Mouse (Mus musculus): ENCODE results near the gene Mid1ip1.

Gene Mid1ip1

GRCm38 (mm10) chrX:10714696-10715140 lies at the start of gene Mid1ip1:
Mid1ip1 (plus strand) TSS chrX:10715013.
- DNase-seq (ENCODE audit: low spot score), result peak; percentile 87

DNA sequence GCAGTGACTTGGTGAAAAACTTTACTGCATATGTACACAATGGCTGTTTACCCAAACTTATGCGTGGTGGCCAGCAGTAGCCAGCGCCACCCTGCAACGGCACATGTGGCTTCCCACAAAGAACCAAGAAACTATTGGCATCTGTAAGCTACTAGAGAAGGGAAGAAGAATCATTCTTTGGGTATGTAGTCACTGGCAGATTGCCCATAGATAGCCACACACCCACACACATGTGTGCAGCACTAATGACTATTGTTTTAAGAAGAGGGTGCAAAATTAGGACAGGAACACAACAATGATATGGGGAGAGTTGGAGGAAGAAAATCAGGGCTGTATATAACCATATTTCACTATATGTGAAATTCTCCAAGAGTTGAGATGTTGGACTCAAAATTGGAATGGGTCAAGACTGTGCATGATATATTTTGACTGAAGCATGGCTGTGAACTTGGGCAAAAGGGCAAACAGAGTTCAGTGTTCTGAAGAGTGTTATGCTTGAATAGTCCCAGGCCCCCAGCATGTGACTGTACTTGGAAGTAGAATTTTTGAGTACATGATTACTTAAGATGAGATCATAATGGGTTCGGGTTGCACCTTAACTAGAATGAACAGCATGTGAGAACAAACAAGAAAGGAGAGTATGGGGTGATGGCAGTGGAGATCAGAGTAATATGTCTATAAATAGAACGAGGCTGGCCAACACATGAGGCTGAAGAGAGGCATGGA lies 20.2 kb upstream of the Mid1ip1 start:
- DNase-seq (ENCODE audit: low spot score), result no peak

DNA sequence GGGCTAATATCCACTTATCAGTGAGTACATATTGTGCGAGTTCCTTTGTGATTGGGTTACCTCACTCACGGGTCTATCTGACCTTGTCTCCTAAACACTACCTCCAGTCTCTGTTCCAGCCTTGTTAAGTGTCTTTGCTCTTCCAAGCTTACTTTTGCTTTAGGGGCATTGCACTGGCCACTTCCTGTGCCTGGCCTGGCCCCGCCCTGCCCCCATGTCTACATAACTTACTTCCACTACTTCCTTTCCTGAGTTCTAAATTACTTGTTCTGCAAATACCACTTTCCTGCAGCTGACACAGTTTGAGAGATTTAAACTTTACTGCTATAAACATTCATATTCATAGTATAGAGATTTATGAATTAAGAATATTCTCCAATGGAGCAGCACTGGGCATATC lies 8.1 kb upstream of the Mid1ip1 start:
- no peak for DNase-seq (ENCODE audit: low spot score)

- no peak for DNase-seq (ENCODE audit: low spot score)
These were observed 775 bp upstream of the Mid1ip1 start for GRCm38 (mm10) chrX:10713839-10714637.

GRCm38 (mm10) chrX:10716917-10717763 lies 2.3 kb downstream of the Mid1ip1 start:
- DNase-seq (ENCODE audit: low spot score), result peak; percentile 86

GRCm38 (mm10) chrX:10718021-10718837 lies 3.4 kb downstream of the Mid1ip1 start:
- no peak for DNase-seq (ENCODE audit: low spot score)

GRCm38 (mm10) chrX:10718838-10719539 lies 4.2 kb downstream of the Mid1ip1 start:
- peak; percentile 44 for DNase-seq (ENCODE audit: low spot score)

- DNase-seq (ENCODE audit: low spot score), result no peak
These were observed 5.6 kb downstream of the Mid1ip1 start for GRCm38 (mm10) chrX:10720391-10720790.

DNA sequence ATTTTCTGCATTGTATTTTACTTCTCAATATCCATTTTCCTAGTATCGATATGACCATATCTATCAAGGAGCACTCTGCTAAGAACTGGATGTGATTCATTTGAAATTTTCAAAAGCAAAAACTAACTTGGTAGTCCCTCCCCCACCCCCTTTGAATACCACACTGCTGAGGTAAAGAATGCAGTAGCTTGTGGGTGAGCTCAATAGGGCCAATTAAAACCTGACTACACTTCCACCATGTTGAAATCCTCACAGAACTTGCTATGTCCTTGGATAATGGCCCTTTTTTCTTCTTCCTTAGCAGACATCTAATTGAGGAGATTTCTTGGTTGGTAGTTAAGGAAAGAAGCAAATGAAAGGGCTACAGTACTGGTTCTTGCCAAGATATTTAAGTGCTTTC lies 9.8 kb downstream of the Mid1ip1 start:
- DNase-seq (ENCODE audit: low spot score), result no peak

DNA sequence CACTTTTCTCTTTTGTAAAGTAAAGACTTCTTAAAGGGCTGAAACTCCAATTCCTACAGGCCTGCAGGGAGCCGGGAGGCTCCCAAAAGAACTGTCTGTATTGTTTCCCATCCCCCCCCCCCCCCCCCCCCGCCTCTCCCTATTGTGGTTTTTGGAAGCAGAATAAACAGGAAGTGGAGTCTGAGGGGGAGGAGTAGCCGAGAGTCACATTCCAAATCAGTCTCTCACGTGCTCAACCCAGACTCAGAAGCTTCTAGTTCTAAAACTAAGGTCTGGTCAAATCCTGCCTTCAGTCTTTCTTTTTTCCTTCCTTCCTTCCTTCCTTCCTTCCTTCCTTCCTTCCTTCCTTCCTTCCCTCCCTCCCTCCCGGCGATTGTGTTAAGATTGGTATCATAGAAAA lies 14.7 kb downstream of the Mid1ip1 start:
- DNase-seq (ENCODE audit: low spot score), result no peak

- no peak for DNase-seq (ENCODE audit: low spot score)
These were observed 19.6 kb downstream of the Mid1ip1 start for GRCm38 (mm10) chrX:10734453-10734852.

- no peak for DNase-seq (ENCODE audit: low spot score)
These were observed 20.1 kb downstream of the Mid1ip1 start for GRCm38 (mm10) chrX:10734874-10735273.

GRCm38 (mm10) chrX:10758866-10759265 lies 44.1 kb downstream of the Mid1ip1 start:
- no peak for DNase-seq (ENCODE audit: low spot score)

DNA sequence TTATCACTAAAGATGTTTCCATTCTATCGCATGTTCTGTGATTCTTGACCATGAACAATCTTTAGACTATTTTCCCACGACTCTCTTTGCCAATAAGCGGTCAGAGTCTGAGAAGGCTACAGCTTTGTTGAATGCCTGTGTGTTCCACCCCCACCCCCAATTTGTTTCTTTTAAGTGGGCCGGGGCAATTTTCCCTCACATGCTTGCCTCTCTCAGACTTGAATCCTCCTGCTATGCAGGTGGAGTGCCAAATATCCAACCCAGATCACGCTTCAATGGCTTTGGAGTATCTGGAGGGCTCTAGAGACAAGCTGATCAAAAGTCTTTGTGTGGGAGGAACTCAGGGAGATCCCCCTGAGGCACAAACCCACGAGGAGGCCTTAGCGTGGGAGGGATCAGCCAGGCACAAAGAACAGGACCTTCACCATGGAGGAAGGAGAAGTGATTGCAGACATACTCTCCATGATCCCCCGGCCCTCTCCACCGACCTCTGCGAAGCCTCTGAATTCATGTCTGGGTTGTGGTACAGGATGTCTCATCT lies 48.7 kb downstream of the Mid1ip1 start:
- DNase-seq (ENCODE audit: low spot score), result peak; percentile 37
